Mouse (Mus musculus) right cerebral cortex, postnatal 25 days (tissue): ENCODE results near the gene Hoxb6.

Experiments
- DNase-seq: peaks from one replicate; pipeline ENCODE4 v3.0.0; 2022

Gene Hoxb6

DNA sequence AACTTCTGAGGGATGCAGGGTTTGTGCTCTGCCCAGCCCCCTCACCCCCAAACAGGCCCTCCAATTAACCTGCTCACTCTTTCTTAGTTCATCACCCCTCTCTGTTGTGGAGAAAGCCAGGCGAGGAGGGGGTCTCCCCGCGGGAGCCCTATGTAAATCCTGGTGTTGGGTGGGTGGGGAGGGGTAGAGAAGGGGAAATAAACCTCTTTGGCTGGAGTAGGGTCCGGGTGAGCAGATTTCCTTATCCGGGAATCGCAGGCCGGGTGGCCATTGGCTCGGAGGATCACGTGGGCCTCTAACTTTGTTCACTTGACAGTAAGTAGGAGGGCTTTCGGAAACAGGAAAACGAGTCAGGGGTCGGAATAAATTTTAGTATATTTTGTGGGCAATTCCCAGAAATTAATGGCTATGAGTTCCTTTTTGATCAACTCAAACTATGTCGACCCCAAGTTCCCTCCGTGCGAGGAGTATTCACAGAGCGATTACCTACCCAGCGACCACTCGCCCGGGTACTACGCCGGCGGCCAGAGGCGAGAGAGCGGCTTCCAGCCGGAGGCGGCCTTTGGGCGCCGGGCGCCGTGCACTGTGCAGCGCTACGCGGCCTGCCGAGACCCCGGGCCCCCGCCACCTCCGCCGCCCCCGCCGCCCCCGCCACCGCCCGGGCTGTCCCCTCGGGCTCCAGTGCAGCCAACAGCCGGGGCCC is 26.2 kb downstream of the Hoxb6 start:
- DNase-seq = no peak

DNA sequence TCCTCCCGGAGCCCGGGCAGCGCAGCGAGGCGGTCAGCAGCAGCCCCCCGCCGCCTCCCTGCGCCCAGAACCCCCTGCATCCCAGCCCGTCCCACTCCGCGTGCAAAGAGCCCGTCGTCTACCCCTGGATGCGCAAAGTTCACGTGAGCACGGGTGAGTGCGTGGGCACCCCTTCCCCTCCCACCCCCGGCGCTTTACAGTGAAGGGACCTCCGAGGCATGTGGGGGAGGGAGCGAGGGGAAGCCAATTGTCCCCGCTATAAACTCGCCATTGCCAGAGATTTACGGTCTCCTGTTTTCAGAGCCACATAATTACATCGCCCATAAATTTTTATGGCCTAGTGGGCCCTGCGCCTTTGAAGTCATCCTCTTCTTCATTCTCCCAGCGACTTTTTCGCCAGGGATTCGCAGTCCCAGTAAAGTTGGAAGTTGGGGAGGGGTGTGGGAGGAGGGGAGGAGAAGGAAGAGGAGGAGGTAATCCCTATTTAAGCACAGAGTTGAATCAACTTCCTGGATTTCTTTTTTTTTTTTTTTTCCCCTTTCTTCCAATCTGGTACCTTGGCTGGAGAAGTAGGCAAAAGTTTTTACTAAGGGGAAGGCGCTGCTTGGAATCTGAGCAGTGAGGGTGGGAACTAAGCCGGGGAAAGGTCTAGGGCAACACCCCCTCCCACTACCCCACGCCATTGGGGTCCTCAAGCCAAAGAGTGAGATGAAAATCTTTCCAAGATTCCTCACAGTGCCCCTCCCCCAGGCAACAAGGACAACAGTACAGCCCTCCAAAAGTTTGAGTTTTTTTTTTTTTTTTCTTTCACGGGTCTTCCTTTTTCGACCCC is 27.0 kb downstream of the Hoxb6 start:
- DNase-seq = no peak

- no peak for DNase-seq
These were observed 27.6 kb downstream of the Hoxb6 start for GRCm38 (mm10) chr11:96319910-96320309.

GRCm38 (mm10) chr11:96320688-96321087 is 28.4 kb downstream of the Hoxb6 start:
- no peak for DNase-seq

DNA sequence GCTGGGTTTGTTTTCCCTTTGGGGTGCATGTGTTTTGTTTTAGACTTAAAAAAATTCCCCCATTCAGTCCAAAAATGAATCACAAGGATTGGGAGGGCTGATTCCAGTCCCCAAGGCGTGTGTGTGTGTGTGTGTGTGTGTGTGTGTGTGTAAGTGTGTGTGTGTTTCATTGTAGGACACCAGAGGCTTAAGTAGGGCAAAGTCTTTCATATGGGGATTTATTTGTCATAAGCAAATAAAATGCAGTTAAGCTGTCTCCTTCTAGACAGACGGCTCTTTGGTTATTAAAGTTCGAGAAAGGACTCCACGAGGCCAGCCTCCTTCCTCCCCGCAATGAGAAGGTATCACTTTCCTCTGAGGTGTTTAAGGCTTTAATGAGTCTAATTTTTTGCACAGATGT is 29.6 kb downstream of the Hoxb6 start:
- DNase-seq = no peak

GRCm38 (mm10) chr11:96322738-96323137 is 30.5 kb downstream of the Hoxb6 start:
- DNase-seq = no peak

DNA sequence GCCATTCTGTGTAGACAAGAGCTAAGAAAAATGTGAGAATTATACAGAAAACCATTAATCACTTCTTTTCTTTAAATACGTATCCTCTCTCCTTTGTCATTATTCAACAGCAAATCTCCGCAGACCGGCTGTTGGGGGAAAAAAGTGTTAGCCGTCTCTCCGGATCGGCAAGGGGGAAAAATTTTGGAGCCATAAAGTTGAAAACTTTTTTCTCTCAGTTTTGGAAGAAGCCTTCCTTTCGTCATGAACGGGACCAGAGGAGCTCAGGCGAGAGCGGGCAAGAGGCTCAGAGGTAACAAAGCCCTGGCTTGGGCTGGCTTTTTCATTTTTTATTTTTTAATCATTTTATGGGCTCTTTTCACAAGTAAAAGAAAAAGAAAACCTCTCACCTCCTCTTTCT is 30.9 kb downstream of the Hoxb6 start, which contains the start of gene Hoxb3:
Gene Hoxb3 (plus strand): TSS at position 173 of the 400 bp plus-strand sequence.
- no peak for DNase-seq

DNA sequence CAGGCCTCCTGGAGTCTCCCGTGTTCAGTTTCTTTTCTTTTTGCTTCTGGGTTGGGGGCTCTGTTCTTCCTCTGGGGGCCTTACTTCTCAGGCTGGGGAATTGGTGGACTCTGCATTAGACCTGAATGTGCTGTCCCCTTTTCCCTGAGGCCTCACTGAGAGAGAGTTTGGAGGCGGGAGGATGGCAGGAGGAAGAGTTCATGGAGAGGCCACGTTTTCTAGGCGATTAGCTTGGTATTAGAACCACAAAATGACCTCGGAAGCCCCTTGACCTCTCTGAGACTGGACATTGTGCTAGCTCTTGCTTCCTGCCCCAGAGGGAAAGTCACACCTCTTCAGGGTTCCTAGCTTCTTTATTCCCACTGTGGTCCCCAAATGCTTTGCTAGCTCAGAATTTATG is 31.8 kb downstream of the Hoxb6 start:
- DNase-seq = no peak

DNA sequence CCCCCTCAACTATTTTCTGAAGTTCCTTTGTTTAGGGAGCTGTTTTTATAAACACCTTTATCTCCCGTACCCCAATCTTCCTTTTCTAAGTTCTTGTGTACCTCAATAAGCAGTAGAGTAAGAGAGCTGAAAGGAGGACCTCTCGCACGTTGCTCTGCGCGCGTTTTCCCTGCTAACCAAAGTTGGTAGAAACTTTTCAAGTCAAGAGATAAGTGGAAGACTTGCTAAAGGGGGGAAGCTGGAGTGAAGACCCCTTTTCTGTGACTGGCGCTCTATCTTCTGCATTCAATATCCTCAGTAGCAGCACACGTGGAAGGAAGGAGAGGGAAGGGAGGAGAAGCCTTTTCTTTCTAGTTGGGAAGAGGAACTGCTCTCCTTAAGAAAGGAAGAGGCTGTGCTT is 32.7 kb downstream of the Hoxb6 start:
- DNase-seq = no peak

GRCm38 (mm10) chr11:96325747-96326212 is 33.5 kb downstream of the Hoxb6 start:
- DNase-seq = no peak

- DNase-seq = no peak
These were observed 34.4 kb downstream of the Hoxb6 start for GRCm38 (mm10) chr11:96326705-96327104.

GRCm38 (mm10) chr11:96327122-96327521 is 34.8 kb downstream of the Hoxb6 start:
- no peak for DNase-seq

DNA sequence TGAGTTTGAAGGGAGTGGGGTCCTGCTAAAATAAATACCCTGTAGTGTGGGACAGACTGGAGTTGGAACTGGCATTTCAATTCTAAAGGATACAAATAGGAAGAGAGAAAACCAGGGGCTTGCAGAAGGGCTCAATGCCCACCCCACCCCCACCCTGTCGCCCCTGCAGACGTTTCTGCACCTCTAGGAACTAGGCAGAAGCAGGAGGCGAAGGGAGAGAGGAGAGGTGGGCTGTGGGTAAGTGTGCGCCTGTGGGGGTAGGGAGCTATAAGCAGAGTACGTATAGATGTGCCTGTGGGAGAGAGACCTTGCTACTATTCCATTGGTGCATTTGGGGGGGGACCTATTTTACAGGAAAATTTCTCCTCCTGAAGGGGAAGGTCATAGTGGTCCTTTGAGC is 35.5 kb downstream of the Hoxb6 start:
- no peak for DNase-seq

- DNase-seq = no peak
These were observed 36.3 kb downstream of the Hoxb6 start for GRCm38 (mm10) chr11:96328605-96329004.

DNA sequence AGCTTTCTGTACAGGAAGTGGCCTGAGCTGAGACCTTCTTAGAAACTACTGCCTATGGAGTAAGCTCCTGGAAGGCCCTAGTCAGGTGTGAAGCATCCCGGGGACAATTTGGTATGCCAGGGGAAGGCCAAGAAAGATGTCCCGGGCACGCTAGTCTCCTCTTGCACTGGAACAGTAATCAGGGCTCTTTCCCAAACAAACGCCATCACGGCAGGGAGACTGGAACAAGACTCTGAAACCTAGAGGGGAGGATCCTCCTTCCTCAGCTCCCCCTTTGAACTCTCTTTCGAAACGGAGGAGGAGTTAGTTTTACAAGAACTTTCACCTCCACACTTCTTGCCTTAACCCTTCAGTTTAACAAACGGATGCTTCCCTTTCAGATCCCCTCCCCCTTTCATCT is 39.8 kb downstream of the Hoxb6 start:
- no peak for DNase-seq

DNA sequence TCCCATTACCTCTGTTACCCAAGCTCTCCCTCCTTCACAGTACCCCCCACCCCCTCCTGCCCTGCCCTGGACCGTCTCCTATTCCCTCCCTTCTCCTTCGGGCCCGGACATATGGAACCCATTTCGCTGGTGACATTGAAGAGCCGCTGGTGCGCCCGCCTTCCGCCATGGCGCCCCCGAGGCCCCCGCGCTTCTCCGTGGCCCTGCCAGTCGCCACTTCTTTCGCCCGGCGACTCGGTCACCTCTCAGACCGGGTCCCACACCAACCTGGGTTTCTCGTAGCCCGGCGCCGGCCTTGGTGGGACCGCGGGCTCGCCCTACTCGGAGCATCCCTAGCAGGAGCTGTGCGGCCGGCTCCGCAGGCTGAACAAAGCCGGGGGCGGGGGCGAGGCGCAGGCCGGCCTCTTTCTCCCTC is 40.3 kb downstream of the Hoxb6 start:
- no peak for DNase-seq

DNA sequence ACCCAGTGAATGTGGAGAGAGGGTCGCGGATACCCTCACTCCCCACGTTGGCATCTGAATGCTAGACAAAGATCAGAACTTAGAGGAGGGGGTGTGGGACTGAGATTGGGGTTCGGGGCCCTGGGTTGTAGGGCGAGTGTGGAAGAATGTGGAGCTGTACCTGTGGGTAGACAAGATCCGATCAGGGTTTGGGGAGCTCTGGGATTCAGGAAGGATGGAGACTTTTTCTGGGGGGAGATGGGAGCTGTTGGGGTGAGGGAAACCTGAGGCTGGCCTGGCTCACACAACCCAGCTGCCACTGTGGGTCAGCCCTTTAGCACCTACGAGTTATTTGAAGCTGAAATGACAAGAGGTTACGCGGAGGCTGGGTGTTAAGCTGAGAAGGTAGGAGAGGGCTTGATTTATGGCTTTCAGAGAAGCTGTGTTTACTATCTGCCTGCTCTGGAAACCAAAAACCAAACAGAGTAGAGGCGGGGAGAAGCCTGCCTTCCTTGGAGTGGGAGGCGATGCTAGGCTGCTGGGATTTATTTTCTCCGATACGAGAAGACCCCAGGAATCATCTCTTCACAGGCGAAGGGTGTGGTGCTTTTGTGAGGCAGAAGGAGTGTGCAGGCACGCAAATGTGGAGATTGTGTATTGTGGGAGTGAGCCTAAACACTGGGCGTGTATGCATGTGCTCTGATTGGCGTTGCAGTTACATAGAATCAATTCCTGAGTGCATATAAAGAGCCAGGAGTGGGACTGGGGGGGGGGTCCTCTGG is 41.1 kb downstream of the Hoxb6 start:
- no peak for DNase-seq

- DNase-seq = no peak
These were observed 41.7 kb downstream of the Hoxb6 start for GRCm38 (mm10) chr11:96334002-96334364.

- DNase-seq = no peak
These were observed 42.7 kb downstream of the Hoxb6 start for GRCm38 (mm10) chr11:96334998-96335397.

- no peak for DNase-seq
These were observed 44.3 kb downstream of the Hoxb6 start for GRCm38 (mm10) chr11:96336597-96336996.

GRCm38 (mm10) chr11:96337026-96337425 is 44.8 kb downstream of the Hoxb6 start:
- no peak for DNase-seq

DNA sequence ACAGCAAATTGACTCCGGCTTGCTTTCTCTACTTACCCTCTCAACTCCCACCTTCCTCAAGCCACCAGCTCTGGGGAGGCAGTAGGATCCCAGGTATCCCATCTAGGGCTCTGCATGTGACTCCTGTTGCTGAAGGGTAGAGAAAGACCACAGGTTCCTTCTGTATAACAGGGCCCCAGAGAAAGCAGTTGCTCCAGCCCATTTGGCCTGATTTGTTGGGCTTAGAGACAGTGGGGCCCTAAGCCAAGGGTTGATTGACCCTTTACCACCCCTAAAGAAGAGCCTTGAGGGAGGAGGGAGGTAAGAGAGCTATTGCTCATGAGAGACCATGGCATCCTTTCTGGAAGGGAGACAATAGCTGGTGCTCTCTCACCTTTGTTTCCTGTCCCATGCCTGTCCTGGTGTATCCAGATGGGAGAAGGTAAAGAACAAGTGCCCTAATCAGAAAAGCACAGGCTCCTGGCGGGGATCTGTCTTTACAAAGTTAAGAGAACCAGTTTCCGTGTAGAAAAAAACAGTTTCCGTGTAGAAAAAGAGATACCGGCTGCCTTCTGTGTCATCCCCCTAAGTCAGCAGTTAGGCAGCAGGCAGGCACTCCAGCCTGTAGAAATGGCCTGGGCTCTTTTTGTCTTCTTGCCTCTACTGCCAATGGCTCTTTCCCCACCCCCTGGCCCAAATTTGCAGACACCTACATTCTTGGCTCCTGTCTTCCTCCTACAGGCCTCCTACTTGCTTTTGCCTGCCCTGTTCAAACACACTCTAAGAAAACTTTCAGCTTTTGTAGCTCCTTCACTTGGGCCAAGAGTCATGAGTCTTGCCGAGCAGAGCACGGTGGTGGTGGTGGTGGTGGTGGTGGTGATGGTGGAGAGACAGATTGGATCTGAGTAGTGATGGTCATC is 46.9 kb downstream of the Hoxb6 start:
- no peak for DNase-seq
